Mouse (Mus musculus) brain, embryonic 14.5 days (tissue): ENCODE results near the gene Itgb3.

Experiments
- CTCF ChIP-seq: fragments of 200-500 bp; IDR thresholded peaks from 2 replicates; pipeline ENCODE4 v1.5.1; 2012; ENCODE audit warnings: inconsistent platforms, mild to moderate bottlenecking, moderate library complexity, borderline replicate concordance; ENCODE audit not compliant: insufficient read depth, insufficient read length; ENCODE audit errors: extremely low read depth
- POLR2A ChIP-seq: fragments of 200-500 bp; IDR thresholded peaks from 2 replicates; pipeline ENCODE4 v1.6.1; 2012; ENCODE audit warnings: mild to moderate bottlenecking, inconsistent platforms, borderline replicate concordance; ENCODE audit not compliant: poor library complexity, insufficient read depth, insufficient read length, severe bottlenecking; ENCODE audit errors: extremely low read depth

DNA sequence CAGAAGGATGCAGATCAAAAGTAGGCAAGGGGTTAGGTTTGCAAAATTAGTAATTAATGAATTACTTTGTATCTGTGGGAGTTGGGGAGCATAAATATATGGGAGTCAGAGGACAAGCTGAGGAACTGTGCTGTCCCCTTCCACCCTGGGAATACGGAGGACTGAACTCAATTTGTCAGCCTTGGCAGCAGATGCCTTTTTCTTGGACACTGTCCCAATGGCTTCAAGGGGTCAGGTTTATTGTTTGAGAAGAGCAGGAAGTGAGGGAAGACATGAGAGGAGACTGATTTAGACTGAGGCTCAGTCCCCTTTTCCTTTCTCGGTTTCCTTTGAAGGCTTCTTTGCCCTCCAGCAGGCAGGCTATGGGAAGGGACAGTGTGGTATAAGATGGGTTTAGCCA is 35.2 kb upstream of the Itgb3 start:
- no peak for TF ChIP-seq CTCF
- no peak for TF ChIP-seq POLR2A
